8 mouse cellular contexts compared by ENCODE assay signal in genomic region chr13:12680283-12680953, GRCm38 (mm10).
DNase-seq lines count a peak whose midpoint lies in the region; ATAC-seq and TF ChIP-seq lines count a peak whose summit lies in the region.
"Not testable (repeated sequence)": the region's sequence is repeated elsewhere in the genome, so short reads cannot be mapped to it uniquely, and the experiment has no call there.

No protein-coding gene starts in this region.

- H3K36me3 ChIP-seq in CH12.LX (replicated peaks in 1 of 2; ENCODE audit: control insufficient read depth in 1 of 2, insufficient read depth in 1 of 2, low read length in 1 of 2); forebrain, embryonic 11.5 days (ENCODE audit: control insufficient read depth, insufficient read depth, low read length); liver, adult 2 months (ENCODE audit: control insufficient read depth, insufficient read depth, low read length); midbrain, embryonic 16.5 days (ENCODE audit: control insufficient read depth, insufficient read depth, low read length): not testable (repeated sequence)

- H3K27ac ChIP-seq in CH12.LX (ENCODE audit: insufficient read depth, low read depth); forebrain, embryonic 11.5 days (ENCODE audit: low read depth, low read length); liver, adult 2 months (replicated peaks; ENCODE audit: insufficient read depth, low read depth, low read length); midbrain, embryonic 16.5 days (ENCODE audit: low read length): not testable (repeated sequence)

- DNase-seq in CH12.LX (ENCODE audit: extremely low read depth): peak; percentile 54
- peak; percentile 25 for DNase-seq in c-Kit-positive CD71-negative TER-119-negative erythroid progenitor cells, embryonic 14.5 days (ENCODE audit: low read depth)
- peak; percentile 63 for DNase-seq in forebrain, embryonic 11.5 days (ENCODE audit: low spot score)
- DNase-seq in heart, postnatal 10 days: peak; percentile 55 to 77
- DNase-seq in kidney, postnatal 14 days: peak; percentile 73
- peak; percentile 9 for DNase-seq in liver, adult 2 months (ENCODE audit: extremely low read depth, low read depth, low spot score)
- peak; percentile 17 to 51 for DNase-seq in spleen, adult 18-20 months

- H3K9me3 ChIP-seq in CH12.LX (replicated peaks; ENCODE audit: low read length); forebrain, embryonic 11.5 days (ENCODE audit: control insufficient read depth, low read length); midbrain, embryonic 16.5 days (replicated peaks; ENCODE audit: control insufficient read depth, low read length, poor library complexity, severe bottlenecking): not testable (repeated sequence)

- H3K4me3 ChIP-seq in CH12.LX (replicated peaks in 1 of 3; ENCODE audit: low read depth in 2 of 3, low read length in 2 of 3, poor library complexity in 1 of 3); forebrain, embryonic 11.5 days (ENCODE audit: low read depth, low read length); liver, adult 2 months (ENCODE audit: insufficient read depth, low read depth, low read length); midbrain, embryonic 16.5 days (ENCODE audit: low read depth, low read length): not testable (repeated sequence)

- TF ChIP-seq EP300 in CH12.LX (IDR thresholded peaks at IDR 0.05; ENCODE audit: low read length): not testable (repeated sequence)

- peak; percentile 65 for TF ChIP-seq RAD21 in CH12.LX (IDR thresholded peaks at IDR 0.05; ENCODE audit: low read depth, low read length)

- TF ChIP-seq POLR2A in CH12.LX (IDR thresholded peaks at IDR 0.05; ENCODE audit: low read depth, low read length); liver, adult 2 months (IDR thresholded peaks at IDR 0.05; ENCODE audit: extremely low read depth, insufficient read depth, low read length): not testable (repeated sequence)

- H3K4me1 ChIP-seq in CH12.LX (ENCODE audit: control insufficient read depth in 1 of 2, insufficient read depth in 2 of 2); forebrain, embryonic 11.5 days (replicated peaks; ENCODE audit: control insufficient read depth, insufficient read depth, low read length); liver, adult 2 months (ENCODE audit: control insufficient read depth, insufficient read depth, low read length); midbrain, embryonic 16.5 days (ENCODE audit: control insufficient read depth, insufficient read depth, low read length): not testable (repeated sequence)

- not testable (repeated sequence) for H3K4me2 ChIP-seq in CH12.LX (ENCODE audit: insufficient read depth, low read depth, poor library complexity, severe bottlenecking)
- peak overlapping the region; percentile 26 for H3K4me2 ChIP-seq in forebrain, embryonic 11.5 days (ENCODE audit: low read depth, low read length, severe bottlenecking)
- peak overlapping the region; percentile 31 for H3K4me2 ChIP-seq in midbrain, embryonic 16.5 days (ENCODE audit: low read length)

- dilution Hi-C loops in CH12.LX (cut with MboI; ENCODE audit: extremely low pct_ligation_motif_present, extremely low pct_unique_long_range_greater_than_20kb, low sequenced_read_pairs): not testable (repeated sequence)

- in situ Hi-C loops in CH12.LX (cut with MboI; ENCODE audit: low pct_ligation_motif_present, low pct_unique_long_range_greater_than_20kb, low sequenced_read_pairs): loop anchor here (25.0 kb wide), 1 partner anchor 143 kb away; no protein-coding TSS in a partner anchor

- H3K79me2 ChIP-seq in CH12.LX (replicated peaks; ENCODE audit: control insufficient read depth, extremely low read depth, insufficient read depth, poor library complexity, severe bottlenecking); liver, adult 2 months (ENCODE audit: control insufficient read depth, insufficient read depth, low read length): not testable (repeated sequence)

- intact Hi-C loops in heart, postnatal 10 days (cut with DNase I): loop anchor here (1.0 kb wide), 1 partner anchor 206 kb away; no protein-coding TSS in a partner anchor

- peak overlapping the region; percentile 4; the same call in 1 of the 2 replicates for H3K9ac ChIP-seq in CH12.LX (ENCODE audit: insufficient read depth, low read depth)
- not testable (repeated sequence) for H3K9ac ChIP-seq in forebrain, embryonic 11.5 days (ENCODE audit: low read length); liver, adult 2 months (ENCODE audit: low read depth, low read length); midbrain, embryonic 16.5 days (ENCODE audit: low read depth, low read length)

- peak; percentile 74 for ATAC-seq in forebrain, embryonic 11.5 days (replicated peaks; ENCODE audit: low FRiP score)
- peak; percentile 78 for ATAC-seq in midbrain, embryonic 16.5 days

- not testable (repeated sequence) for H3K27me3 ChIP-seq in CH12.LX (replicated peaks); forebrain, embryonic 11.5 days (ENCODE audit: control insufficient read depth, insufficient read depth, low read length); liver, adult 2 months (ENCODE audit: control insufficient read depth, insufficient read depth, low read length); midbrain, embryonic 16.5 days (ENCODE audit: control insufficient read depth, insufficient read depth, low read depth, low read length)

- peak in 1 of 2 experiments; percentile 64; a peak in 2 of 4 replicates for TF ChIP-seq CTCF in CH12.LX (conservative IDR thresholded peaks at IDR 0.05 in 1 of 2, IDR thresholded peaks at IDR 0.05 in 1 of 2; ENCODE audit: low read depth in 2 of 2, low read length in 2 of 2)
- TF ChIP-seq CTCF in liver, adult 2 months (IDR thresholded peaks at IDR 0.05; ENCODE audit: low read depth, low read length): peak; percentile 53

- 11% methylated on average over 19 of the region's 19 CpGs for WGBS in forebrain, embryonic 11.5 days
- WGBS in liver, adult 2 months: 15% methylated on average over 19 of the region's 19 CpGs
- 9% methylated on average over 19 of the region's 19 CpGs for WGBS in midbrain, embryonic 16.5 days

TF ChIP-seq in CH12.LX, 34 proteins besides CTCF, POLR2A, EP300 and RAD21:
- TF ChIP-seq ELF1 (IDR thresholded peaks at IDR 0.05; ENCODE audit: low read depth, low read length) (peak; percentile 53; the same call in 1 of the 2 replicates), SMC3 (IDR thresholded peaks at IDR 0.05; ENCODE audit: low read depth, low read length) (peak; percentile 65), ZC3H11A (IDR thresholded peaks at IDR 0.05; ENCODE audit: low read depth, low read length) (0 out of 2 replicates have a peak, but pooled peaks have one; percentile 15)

Comparison
In these comparisons a context has a peak if more than half of its experiments do, and no peak if none do; other contexts are left out.
1. DNase-seq: peak in every context shown above with its lines; median percentile 73 in kidney, postnatal 14 days; 66 in heart, postnatal 10 days; 63 in forebrain, embryonic 11.5 days; 54 in CH12.LX; 34 in spleen, adult 18-20 months; 25 in c-Kit-positive CD71-negative TER-119-negative erythroid progenitor cells, embryonic 14.5 days; 9 in liver, adult 2 months.